Mouse (Mus musculus) frontal cortex, adult 2 months (tissue): ENCODE measurements around the gene Rab42. TPM values are rescaled to one million over a fixed set of nuclear protein-coding genes. Genes with fewer than 3 reads are reported as not detected.

ENCODE experiments used
- DNase-seq, 2 experiments: peaks; one replicate each; pipeline ENCODE4 v3.0.0; 2022; ENCODE audit warnings: low spot score in 1 of 2; ENCODE audit errors: extremely low spot score in 1 of 2
- polyA plus RNA-seq: library from polyadenylated mRNA; depleted of rRNA; stranded (reverse); fragments of >200 nt; gene quantifications from 2 replicates; pipeline ENCODE4 v1.2.3, GENCODE M21; 2012; rRNA removed

Gene Rab42
- 2.8 and 3.9 TPM in 2 replicates for polyA plus RNA-seq

GRCm38 (mm10) chr4:132302939-132303479, at the start of gene Rab42:
Gene Rab42, minus strand, starts transcription at chr4:132303385.
- peak; percentile 33 to 77 for DNase-seq

- no peak for DNase-seq
Observed at GRCm38 (mm10) chr4:132352739-132353138, 49.6 kb upstream of the Rab42 start.

GRCm38 (mm10) chr4:132351401-132351800, 48.2 kb upstream of the Rab42 start:
- DNase-seq, result no peak

- DNase-seq, result no peak
Observed at GRCm38 (mm10) chr4:132350854-132351253, 47.7 kb upstream of the Rab42 start.

GRCm38 (mm10) chr4:132350123-132350740, 47.0 kb upstream of the Rab42 start:
- DNase-seq, result no peak

- DNase-seq, result no peak
Observed at GRCm38 (mm10) chr4:132349495-132350122, 46.4 kb upstream of the Rab42 start.

GRCm38 (mm10) chr4:132346661-132347060, 43.5 kb upstream of the Rab42 start:
- DNase-seq, result no peak

- DNase-seq, result no peak
Observed at GRCm38 (mm10) chr4:132346261-132346660, 43.1 kb upstream of the Rab42 start.

GRCm38 (mm10) chr4:132345843-132346212, 42.6 kb upstream of the Rab42 start:
- no peak for DNase-seq

GRCm38 (mm10) chr4:132345135-132345842, 42.1 kb upstream of the Rab42 start:
- peak; percentile 80 to 98 for DNase-seq

- DNase-seq, result no peak
Observed at GRCm38 (mm10) chr4:132344403-132345134, 41.4 kb upstream of the Rab42 start.

GRCm38 (mm10) chr4:132341451-132341850, 38.3 kb upstream of the Rab42 start:
- DNase-seq, result no peak

GRCm38 (mm10) chr4:132338943-132339342, 35.8 kb upstream of the Rab42 start:
- peak in 1 of 2 experiments; percentile 28 for DNase-seq

- DNase-seq, result no peak
Observed at GRCm38 (mm10) chr4:132332880-132333279, 29.7 kb upstream of the Rab42 start.

- DNase-seq, result no peak
Observed at GRCm38 (mm10) chr4:132331960-132332359, 28.8 kb upstream of the Rab42 start.

- no peak for DNase-seq
Observed at GRCm38 (mm10) chr4:132329835-132330354, 26.7 kb upstream of the Rab42 start.

- DNase-seq, result peak; percentile 41 to 83
Observed at GRCm38 (mm10) chr4:132329115-132329834, 26.1 kb upstream of the Rab42 start, which contains the start of gene Trnau1ap. Gene Trnau1ap, minus strand, starts transcription at chr4:132329538.

GRCm38 (mm10) chr4:132328391-132328982, 25.3 kb upstream of the Rab42 start:
- DNase-seq, result no peak

- DNase-seq, result no peak
Observed at GRCm38 (mm10) chr4:132326481-132326880, 23.3 kb upstream of the Rab42 start.
